Mouse (Mus musculus) heart, embryonic 12.5 days (tissue): ENCODE results near the gene Nutf2-ps1. TPM values are rescaled to one million over a fixed set of nuclear protein-coding genes. Genes with fewer than 3 reads are reported as not detected.

ENCODE experiments used
- ATAC-seq: fragments of 200-750 bp; cut with Nextera tagmentation; 2 replicates; pipeline ENCODE4 v1.8.0; 2017; ENCODE audit warnings: moderate TSS enrichment, moderate library complexity; ENCODE audit not compliant: insufficient number of reproducible peaks, low FRiP score
- H3K27ac ChIP-seq: fragments of 300-500 bp; sonication (generic); 2 replicates; pipeline ENCODE4 v1.5.1; 2016; ENCODE audit warnings: mild to moderate bottlenecking, moderate library complexity; ENCODE audit not compliant: poor library complexity, severe bottlenecking
- H3K27me3 ChIP-seq: fragments of 300-500 bp; sonication (generic); replicated peaks from 2 replicates; pipeline ENCODE4 v1.6.1; 2016; ENCODE audit warnings: mild to moderate bottlenecking, moderate library complexity
- H3K36me3 ChIP-seq: fragments of 300-500 bp; sonication (generic); 2 replicates; pipeline ENCODE4 v1.6.1; 2016; ENCODE audit warnings: mild to moderate bottlenecking, moderate library complexity
- H3K4me1 ChIP-seq: fragments of 300-500 bp; sonication (generic); replicated peaks from 2 replicates; pipeline ENCODE4 v1.6.1; 2016; ENCODE audit warnings: mild to moderate bottlenecking
- H3K4me2 ChIP-seq: fragments of 300-500 bp; sonication (generic); 2 replicates; pipeline ENCODE4 v1.6.1; 2016; ENCODE audit warnings: mild to moderate bottlenecking, moderate library complexity
- H3K4me3 ChIP-seq: fragments of 300-500 bp; sonication (generic); 2 replicates; pipeline ENCODE4 v1.5.1; 2016; ENCODE audit warnings: mild to moderate bottlenecking
- H3K9ac ChIP-seq: fragments of 300-500 bp; sonication (generic); 2 replicates; pipeline ENCODE4 v1.6.1; 2016; ENCODE audit warnings: mild to moderate bottlenecking, moderate library complexity
- H3K9me3 ChIP-seq: fragments of 300-500 bp; sonication (generic); replicated peaks from 2 replicates; pipeline ENCODE4 v1.6.1; 2016; ENCODE audit warnings: mild to moderate bottlenecking, moderate library complexity
- WGBS: fragments of 180-500 bp; shearing (Covaris S2); methylation state at CpG from one replicate; pipeline ENCODE4 v1.1.7; 2016; 5-methylcytosine and 5-hydroxymethylcytosine counted together
- polyA plus RNA-seq: library from polyadenylated mRNA; unstranded; fragments of >200 nt; fragmentation: Nextera tagmentation; extraction: Ambion mirVana; gene quantifications from 2 replicates; pipeline ENCODE4 v1.2.1, GENCODE M21; 2016

Gene Nutf2-ps1
- polyA plus RNA-seq, 1 experiment from 2014 or later = 314 TPM

DNA sequence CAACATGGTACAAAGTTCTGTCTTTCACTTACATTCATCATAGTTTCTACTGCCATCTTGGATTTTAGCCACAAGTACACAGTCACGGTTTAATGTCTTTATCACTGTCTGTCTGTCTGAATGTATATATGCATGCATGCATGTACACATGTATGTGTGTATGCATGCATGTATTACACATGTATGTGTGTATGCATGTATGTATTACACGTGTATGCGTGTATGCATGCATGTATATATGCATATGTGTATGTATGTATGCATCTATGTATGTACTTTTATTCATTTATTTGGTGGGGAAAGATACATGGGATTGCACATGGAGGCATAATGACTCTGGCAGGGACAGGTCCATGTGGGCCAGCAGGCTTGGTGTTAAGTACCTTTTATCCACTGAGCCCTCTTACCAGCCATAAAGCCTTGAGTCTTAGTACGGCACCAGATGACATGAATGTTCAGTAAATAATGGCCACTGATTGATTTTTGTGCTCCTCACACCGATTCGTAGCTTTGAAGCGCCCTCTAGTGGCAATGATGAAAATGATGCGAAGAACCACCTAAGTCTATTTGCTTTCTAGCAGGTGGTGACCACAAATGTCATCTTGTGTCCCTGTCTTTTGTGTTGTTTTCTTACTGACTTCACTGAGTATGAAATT is 10.1 kb downstream of the Nutf2-ps1 start:
- H3K27ac ChIP-seq = no peak overlapping the region
- H3K9me3 ChIP-seq = 0 out of 2 replicates have a peak, but pooled peaks cover under 1% of the 10 kb centered on the region
- no peaks in the 10 kb centered on the region for H3K27me3 ChIP-seq
- peak; percentile 45; the same call in 1 of the 2 replicates for ATAC-seq
- no peaks in the 10 kb centered on the region for H3K36me3 ChIP-seq
- peaks cover 35% of the 10 kb centered on the region for H3K4me1 ChIP-seq
- H3K4me3 ChIP-seq = no peak overlapping the region
- H3K9ac ChIP-seq = no peak overlapping the region
- 10% methylated on average over 8 of the region's 8 CpGs for WGBS
- no peak overlapping the region for H3K4me2 ChIP-seq

- Histone ChIP-seq H3K36me3 (no peaks in the 10 kb centered on the region), H3K9me3 (no peaks in the 10 kb centered on the region), H3K27me3 (no peaks in the 10 kb centered on the region), H3K4me3 (no peak overlapping the region), H3K9ac (no peak overlapping the region; the same call in 1 of the 2 replicates), H3K4me2 (no peak overlapping the region; the same call in 1 of the 2 replicates), H3K4me1 (peaks cover 40% of the 10 kb centered on the region), H3K27ac (peak overlapping the region; percentile 40)
- 50% methylated on average over 11 of the region's 11 CpGs for WGBS
- no peak for ATAC-seq
Observed at GRCm38 (mm10) chr19:53577025-53577800, 11.7 kb downstream of the Nutf2-ps1 start.

- Histone ChIP-seq H3K4me1 (peaks cover 51% of the 10 kb centered on the region), H3K9me3 (no peaks in the 10 kb centered on the region), H3K27ac (no peak overlapping the region), H3K36me3 (no peaks in the 10 kb centered on the region), H3K4me3 (no peak overlapping the region), H3K4me2 (peak overlapping the region; percentile 22), H3K9ac (no peak overlapping the region), H3K27me3 (no peaks in the 10 kb centered on the region)
- ATAC-seq = no peak
- WGBS = 35% methylated on average over 7 of the region's 7 CpGs
Observed at GRCm38 (mm10) chr19:53576061-53576460, 12.8 kb downstream of the Nutf2-ps1 start.

- ATAC-seq = no peak
- Histone ChIP-seq H3K4me2 (peak overlapping the region; percentile 22), H3K4me3 (no peak overlapping the region), H3K27ac (no peak overlapping the region), H3K9me3 (no peaks in the 10 kb centered on the region), H3K27me3 (no peaks in the 10 kb centered on the region), H3K4me1 (peaks cover 58% of the 10 kb centered on the region), H3K36me3 (no peaks in the 10 kb centered on the region), H3K9ac (no peak overlapping the region)
- WGBS = 49% methylated on average over 4 of the region's 4 CpGs
Observed at GRCm38 (mm10) chr19:53575296-53576010, 13.4 kb downstream of the Nutf2-ps1 start.

- no peak overlapping the region for H3K27ac ChIP-seq
- no peak overlapping the region for H3K9ac ChIP-seq
- no peak overlapping the region for H3K4me3 ChIP-seq
- WGBS = 84% methylated on average over 7 of the region's 7 CpGs
- no peaks in the 10 kb centered on the region for H3K27me3 ChIP-seq
- no peak overlapping the region for H3K4me2 ChIP-seq
- H3K36me3 ChIP-seq = no peaks in the 10 kb centered on the region
- peaks cover 59% of the 10 kb centered on the region for H3K4me1 ChIP-seq
- no peak for ATAC-seq
- no peaks in the 10 kb centered on the region for H3K9me3 ChIP-seq
Observed at GRCm38 (mm10) chr19:53574546-53574945, 14.3 kb downstream of the Nutf2-ps1 start.

DNA sequence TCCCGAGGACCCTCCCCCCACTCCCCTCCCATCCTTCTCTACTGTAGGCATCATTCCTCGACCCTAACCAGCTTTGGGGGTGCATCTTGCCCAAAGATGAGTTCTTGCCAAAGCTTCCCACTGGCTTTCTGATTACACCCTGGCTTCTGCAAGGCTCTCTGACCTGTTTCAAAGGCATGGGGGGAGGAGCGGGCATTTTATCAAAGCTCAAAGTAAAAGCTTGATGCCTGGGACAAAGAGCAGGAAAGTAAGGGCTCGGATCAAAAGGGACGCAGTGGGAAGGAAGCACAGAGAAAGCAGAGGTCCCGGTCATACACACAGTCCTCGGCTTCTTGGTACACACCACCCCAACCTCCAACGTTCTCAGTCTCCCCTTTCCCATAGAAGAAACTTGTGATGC is 14.7 kb downstream of the Nutf2-ps1 start:
- no peak overlapping the region for H3K4me2 ChIP-seq
- no peak for ATAC-seq
- no peak overlapping the region for H3K4me3 ChIP-seq
- no peaks in the 10 kb centered on the region for H3K9me3 ChIP-seq
- no peak overlapping the region for H3K9ac ChIP-seq
- no peaks in the 10 kb centered on the region for H3K27me3 ChIP-seq
- no peaks in the 10 kb centered on the region for H3K36me3 ChIP-seq
- 51% methylated on average over 8 of the region's 8 CpGs for WGBS
- no peak overlapping the region for H3K27ac ChIP-seq
- peaks cover 59% of the 10 kb centered on the region for H3K4me1 ChIP-seq

DNA sequence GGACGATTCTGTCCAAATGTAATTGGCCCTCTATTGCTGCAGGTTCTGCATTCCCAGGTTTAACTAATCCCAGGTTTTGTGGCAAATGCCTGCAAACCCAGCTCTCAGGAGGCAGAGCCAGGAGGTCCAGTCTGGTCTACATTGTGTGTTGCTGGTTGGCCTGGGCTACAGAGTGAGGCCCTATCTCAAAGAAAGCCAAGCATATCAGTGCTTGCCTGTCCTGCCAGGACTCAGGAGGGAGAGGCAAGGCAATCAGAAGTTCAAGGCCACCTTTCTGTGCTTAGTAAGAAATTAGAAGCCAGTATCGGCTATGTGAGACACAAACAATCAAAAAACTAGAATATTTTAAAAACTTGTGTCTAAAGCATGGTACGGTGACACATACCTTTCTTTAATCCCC is 15.7 kb downstream of the Nutf2-ps1 start:
- WGBS = 84% methylated on average over 3 of the region's 3 CpGs
- Histone ChIP-seq H3K4me3 (no peak overlapping the region), H3K27me3 (no peaks in the 10 kb centered on the region), H3K36me3 (no peaks in the 10 kb centered on the region), H3K4me2 (no peak overlapping the region), H3K27ac (no peak overlapping the region), H3K9me3 (no peaks in the 10 kb centered on the region), H3K9ac (no peak overlapping the region), H3K4me1 (peaks cover 60% of the 10 kb centered on the region)
- ATAC-seq = no peak

DNA sequence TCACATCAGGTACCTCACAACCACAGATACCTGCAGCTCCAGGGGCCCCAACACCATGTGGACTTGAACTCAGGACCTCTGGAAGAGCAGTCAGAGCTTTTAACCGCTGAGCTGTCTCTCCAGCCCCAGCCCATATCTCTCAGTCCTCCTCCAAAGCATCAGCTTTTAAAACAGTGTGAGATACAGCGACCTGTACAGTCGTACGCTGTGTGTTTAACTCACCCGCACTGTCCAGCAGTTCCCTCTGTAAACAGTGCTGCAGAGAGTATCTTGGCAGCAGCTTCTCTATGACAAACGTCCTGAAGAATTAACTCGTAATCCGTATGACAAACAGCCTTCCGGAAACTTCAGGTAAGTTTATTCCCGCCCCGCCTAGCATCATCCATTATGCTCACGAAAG is 16.3 kb downstream of the Nutf2-ps1 start:
- Histone ChIP-seq H3K27me3 (no peaks in the 10 kb centered on the region), H3K4me1 (peaks cover 63% of the 10 kb centered on the region), H3K9ac (no peak overlapping the region), H3K4me3 (no peak overlapping the region), H3K9me3 (no peaks in the 10 kb centered on the region), H3K27ac (no peak overlapping the region), H3K4me2 (no peak overlapping the region), H3K36me3 (no peaks in the 10 kb centered on the region)
- 74% methylated on average over 12 of the region's 12 CpGs for WGBS
- ATAC-seq = no peak

DNA sequence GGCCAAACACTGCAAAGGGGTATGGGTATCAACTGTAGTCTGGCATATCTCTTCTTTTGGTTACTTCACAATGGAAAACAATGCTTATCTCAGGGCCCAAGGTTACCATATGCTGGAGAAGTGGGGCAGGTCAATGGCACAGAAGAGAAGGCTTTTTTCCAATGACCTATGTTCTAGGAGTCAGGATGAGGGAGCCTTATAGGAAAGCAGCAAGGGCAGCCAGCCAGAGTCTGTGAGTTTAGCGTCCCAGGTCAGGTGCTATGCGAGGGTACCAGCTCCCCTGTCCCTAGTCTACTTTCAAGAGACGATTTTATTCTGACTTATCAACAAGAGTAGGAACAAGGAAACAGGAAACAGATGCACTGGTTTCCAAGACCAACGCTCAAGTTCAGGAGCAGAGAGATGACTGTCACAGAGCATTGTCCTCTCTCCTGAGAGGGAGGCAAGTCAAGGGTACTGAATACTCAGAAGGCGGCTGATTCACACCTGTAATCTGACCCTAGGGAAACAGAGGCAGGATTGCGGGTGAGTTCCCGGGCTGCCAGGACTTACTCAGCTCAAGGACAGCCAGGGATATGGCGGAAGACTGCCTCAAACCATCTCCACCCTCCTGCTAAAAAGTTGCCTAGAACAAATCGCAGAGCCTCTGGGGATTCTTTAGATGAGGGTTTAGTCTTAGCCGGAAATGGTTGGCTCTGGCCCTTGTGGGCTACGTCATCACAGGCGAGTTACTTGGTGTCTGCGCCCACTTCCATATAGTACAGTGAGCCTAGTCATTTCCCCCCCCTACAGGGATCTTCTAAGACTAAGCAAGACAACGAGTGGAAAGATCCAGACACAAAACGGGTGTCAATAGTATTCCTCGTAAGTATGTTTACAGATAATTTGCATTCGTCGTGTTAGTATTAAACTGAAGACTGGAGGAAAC is 17.1 kb downstream of the Nutf2-ps1 start:
- Histone ChIP-seq H3K9me3 (0 out of 2 replicates have a peak, but pooled peaks cover 2% of the 10 kb centered on the region), H3K9ac (no peak overlapping the region), H3K4me2 (no peak overlapping the region), H3K36me3 (no peaks in the 10 kb centered on the region), H3K27ac (no peak overlapping the region), H3K4me1 (peaks cover 55% of the 10 kb centered on the region), H3K27me3 (no peaks in the 10 kb centered on the region), H3K4me3 (no peak overlapping the region)
- 65% methylated on average over 18 of the region's 18 CpGs for WGBS
- no peak for ATAC-seq

- H3K4me1 ChIP-seq = peaks cover 49% of the 10 kb centered on the region
- H3K9ac ChIP-seq = no peak overlapping the region
- H3K36me3 ChIP-seq = no peaks in the 10 kb centered on the region
- 42% methylated on average over 4 of the region's 4 CpGs for WGBS
- H3K4me3 ChIP-seq = no peak overlapping the region
- no peaks in the 10 kb centered on the region for H3K27me3 ChIP-seq
- no peak for ATAC-seq
- 0 out of 2 replicates have a peak, but pooled peaks cover 2% of the 10 kb centered on the region for H3K9me3 ChIP-seq
- no peak overlapping the region for H3K27ac ChIP-seq
- no peak overlapping the region for H3K4me2 ChIP-seq
Observed at GRCm38 (mm10) chr19:53571056-53571455, 17.8 kb downstream of the Nutf2-ps1 start.
